Mouse (Mus musculus) layer of hippocampus, postnatal 25 days (tissue): ENCODE data around the gene Plcb3. TPM values are rescaled to one million over a fixed set of nuclear protein-coding genes. Genes with fewer than 3 reads are reported as not detected.
"Not testable (repeated sequence)": the region's sequence is repeated elsewhere in the genome, so short reads cannot be mapped to it uniquely, and the experiment has no call there.

Experiments used
- DNase-seq, 2 experiments: peaks; one replicate each; pipeline ENCODE4 v3.0.0; 2022; ENCODE audit warnings: mixed read lengths in 2 of 2, low spot score in 1 of 2; ENCODE audit errors: extremely low spot score in 1 of 2
- total RNA-seq, 2 experiments: library from RNA; stranded (reverse); gene quantifications; 2 replicates each; pipeline ENCODE4 v1.2.3; 2021

Plcb3 gene
- total RNA-seq, 2 experiments from 2014 or later: 14.8 to 16.0 TPM

DNA sequence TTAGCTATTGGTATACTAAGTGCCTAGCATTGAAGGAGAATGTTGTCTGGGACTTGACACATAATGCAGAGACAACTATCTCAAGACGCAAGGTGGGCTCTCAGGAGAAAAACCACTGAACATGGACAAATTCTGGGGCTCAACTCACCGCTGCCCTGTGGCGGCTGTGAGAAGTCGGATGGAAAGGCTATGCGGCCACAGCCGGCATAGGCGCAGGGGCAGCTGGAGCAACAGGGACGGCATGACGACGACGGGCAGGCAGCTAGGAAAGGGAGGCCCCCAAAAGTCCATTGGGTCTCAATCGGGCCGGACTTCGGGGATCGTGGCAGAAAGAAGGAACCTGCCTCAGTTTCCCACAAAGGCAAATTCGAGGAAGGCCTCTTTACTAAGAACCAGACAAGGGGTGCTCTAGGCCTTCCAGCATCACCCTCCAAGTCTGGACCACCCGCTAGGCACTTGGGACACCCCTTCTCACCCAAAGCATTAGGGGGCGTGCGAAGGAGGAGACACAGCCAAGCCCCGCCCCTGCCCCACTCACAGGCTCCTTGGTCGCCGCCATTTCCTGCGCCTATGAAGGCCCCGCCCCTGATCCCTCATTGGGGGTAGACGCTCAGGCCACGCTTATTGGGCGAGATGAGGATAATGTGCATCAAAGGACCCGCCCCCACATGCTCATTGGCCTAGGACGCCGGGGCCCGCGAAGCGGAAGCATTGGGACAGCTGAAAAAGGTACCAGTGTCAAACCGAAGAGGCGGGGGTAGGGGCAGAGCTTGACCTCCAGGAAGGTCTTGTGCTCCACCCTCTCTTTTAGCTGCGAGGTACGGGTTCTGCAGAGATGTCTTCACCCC is 16.0 kb upstream of the Plcb3 start, which contains the start of gene Dnajc4:
Gene Dnajc4 (minus strand): TSS at position 562 of the 848 bp plus-strand sequence.
- DNase-seq: peak; percentile 77 to 86

DNA sequence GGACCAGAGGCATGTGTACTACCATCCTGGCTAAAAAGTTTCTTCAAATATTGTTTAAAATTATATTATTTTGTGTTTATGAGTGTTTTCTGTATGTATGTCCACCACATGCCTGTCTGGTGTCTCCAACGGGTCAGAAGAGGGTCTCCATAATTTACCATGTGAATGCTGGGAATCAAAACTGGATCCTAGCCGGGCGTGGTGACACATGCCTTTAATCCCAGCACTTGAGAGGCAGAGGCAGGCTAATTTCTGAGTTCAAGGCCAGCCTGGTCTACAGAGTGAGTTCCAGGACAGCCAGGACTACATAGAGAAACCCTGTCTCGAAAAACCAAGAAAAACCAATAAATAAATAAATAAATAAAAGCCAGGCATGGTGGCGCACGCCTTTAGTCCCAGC is 14.9 kb upstream of the Plcb3 start:
- DNase-seq: not testable (repeated sequence)

DNA sequence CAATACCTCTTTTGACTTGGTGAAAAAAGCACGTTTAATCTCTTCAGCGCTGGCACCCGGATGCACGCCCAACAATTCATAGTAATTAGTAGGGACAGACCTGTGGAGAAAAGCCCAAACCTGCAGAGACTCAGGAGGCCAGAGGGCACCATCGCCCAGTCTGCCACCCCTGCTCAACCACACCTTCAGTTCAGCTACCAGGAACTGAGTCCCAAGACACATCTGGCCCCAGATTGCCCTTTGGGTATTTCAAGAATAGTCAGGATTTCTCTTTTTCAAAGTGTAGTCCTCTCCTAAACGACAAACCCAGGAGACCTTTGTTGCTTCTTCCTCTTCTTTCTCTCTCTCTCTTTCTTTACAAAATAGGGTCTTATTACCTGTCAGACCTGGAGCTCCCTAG is 14.4 kb upstream of the Plcb3 start:
- DNase-seq: no peak

DNA sequence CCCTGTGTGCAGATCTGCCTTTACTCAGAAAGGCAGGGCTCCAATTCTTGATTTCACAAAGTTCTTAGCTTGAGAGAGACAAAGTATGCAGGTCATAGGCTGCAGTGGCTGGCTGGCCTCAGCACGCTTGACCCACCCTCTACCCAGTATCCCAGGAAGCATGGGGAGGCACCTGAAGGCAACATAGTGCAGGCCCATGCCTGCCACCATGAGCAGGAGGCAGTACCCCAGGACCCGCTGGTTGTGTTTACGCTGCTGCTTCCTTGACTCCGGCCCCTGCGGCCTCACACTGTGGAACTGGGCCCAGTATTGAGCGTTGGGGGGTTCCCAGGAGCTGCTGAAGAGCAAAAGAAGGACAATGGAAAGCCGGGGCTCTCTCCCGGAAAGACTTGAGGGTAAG is 13.0 kb upstream of the Plcb3 start:
- DNase-seq: no peak

DNA sequence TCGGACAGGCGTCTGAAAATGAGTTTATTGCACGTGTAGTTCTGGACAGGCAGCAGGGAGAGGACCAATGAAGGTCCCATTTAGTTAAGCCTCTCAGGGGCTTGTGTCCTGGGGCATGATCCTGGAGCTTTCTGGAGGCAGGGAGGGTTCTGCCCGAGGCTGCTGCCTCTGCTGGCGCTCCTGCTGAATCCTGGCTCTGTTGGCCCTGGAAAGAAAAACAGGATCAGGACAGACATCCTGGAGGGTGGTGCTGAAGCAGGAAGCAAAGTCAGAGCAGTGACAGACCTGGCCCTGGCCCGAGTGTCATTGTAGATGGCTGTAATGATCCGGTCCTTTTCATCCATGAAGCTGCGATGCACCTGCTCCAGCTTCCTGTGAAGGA is 11.6 kb upstream of the Plcb3 start:
- DNase-seq: no peak

DNA sequence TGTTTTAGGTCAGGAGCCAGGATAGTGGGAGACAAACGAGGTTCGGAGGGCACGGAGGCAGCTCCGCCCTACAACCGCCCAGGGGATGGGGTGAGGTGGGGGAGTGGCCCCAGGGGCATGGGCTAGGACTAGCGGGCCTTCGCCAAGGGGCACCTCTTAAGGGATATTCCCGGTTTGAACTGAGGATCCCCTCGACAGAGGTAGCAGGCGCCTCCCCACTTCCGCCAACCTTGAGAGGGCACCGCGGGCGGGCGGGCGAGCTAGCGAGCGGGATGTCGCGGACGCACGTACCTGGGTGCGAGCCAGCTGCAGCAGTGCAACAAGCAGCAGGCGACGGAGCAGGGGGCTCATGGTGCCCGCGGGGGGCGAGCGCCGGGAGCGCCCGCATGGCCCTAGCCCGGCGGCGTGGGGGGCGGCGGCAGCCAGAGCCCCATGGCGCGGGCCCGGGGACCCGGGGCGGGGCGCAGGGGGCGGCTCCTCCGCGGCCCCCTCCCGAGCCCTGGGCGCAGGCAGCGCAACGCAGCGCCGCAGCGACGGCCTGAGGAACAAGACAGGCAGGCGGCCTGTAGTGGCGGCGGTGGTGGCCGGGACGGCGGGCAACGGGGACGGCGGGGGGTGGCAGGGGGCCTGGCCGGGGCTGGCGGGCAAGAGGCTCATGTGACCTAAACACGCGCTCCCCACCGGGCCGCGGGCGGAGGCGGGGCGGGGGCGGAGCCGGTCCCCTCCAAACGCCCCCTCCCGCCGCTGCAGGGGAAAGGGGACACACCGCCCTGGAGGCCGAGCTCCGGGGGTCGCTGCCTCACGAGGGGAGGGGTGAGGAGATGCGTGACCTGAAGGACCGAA is 11.0 kb upstream of the Plcb3 start, which contains the start of gene Vegfb:
Gene Vegfb (minus strand): TSS at position 591 of the 843 bp plus-strand sequence.
- DNase-seq: peak in 1 of 2 experiments; percentile 48

DNA sequence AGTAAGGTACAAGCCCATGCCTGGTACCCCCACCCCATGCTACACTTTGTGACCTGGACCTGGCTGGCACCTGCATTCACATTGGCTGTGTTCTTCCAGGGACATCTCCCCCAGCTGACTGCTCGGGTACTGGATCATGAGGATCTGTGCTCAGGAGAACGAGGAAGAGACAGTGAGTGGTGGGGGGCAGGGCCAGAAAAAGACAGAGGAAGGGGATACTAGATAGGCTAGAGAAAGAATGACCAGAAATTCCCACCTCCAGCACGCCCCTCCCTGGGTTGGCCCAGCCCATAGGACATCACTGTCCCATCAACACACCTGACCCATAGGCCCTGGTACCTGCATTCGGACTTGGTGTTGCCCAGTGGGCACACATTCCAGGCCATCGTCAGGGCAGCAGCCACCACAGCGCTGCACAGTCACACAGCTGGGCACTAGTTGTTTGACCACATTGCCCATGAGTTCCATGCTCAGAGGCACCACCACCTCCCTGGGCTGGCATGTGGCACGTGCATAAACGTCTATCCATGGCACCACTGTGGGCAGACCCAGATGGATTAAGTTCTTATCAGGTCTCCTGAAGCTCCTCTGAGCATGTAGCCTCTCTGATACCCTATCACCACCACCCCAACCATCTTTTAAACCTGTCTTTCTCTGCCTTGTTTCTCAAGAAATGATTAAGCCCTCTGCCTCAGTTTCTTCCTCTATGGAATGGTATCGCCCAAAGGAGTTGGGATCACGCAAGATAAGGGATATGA is 9.9 kb upstream of the Plcb3 start:
- no peak for DNase-seq

DNA sequence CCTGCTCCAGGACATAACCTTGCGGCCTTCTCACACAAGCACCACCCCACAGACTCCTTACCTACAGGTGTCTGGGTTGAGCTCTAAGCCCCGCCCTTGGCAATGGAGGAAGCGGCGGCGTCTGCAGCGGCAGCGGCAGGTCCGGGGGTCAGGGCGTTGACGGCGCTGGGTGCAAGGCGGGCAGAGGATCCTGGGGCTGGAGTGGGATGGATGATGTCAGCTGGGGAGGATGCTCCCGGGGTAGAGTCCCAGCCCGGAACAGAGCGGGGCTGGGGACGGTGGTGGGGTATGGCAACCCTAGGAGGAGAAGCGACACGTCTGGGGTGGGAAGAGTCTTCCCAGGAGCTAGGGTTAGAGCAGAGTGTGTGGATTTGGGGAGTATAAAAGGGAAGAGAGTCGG is 9.0 kb upstream of the Plcb3 start:
- no peak for DNase-seq

DNA sequence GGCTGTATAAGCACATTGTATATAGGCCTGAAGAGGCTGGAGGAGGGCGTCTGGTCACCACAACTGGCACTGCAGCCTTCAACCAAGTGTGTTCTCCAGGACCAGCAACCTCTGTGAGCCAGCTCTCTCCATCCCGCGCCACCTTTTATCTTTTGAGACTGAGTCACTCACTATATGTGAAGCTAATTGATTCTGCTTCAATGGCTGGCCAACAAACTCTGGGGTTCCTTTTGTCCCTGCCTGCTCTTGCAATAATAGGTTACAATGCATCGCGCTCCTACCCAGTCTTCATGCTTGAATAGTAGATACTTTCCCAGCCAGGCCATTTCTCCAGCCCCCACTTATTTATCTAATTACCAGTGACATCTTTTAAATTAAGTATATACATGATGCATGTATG is 7.4 kb upstream of the Plcb3 start:
- no peak for DNase-seq

DNA sequence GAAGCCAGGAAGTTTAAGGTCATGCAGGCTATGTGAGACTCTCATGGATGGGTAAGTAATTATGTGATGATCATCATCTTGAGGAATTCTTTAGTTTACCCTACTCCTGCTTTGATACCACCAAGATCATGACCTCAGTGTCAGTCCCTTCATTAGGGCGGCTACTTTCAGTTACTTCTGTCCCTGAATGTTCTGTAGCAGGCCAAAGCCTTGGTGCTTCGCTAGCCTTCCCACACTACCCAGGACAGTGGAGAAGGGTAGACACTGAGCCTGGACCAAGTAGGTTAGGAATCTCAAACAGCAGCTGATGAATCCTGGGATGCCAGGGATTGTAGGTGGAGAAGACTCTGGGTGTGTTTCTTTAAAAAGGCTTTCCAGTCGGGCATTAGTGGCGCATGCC is 5.2 kb upstream of the Plcb3 start:
- DNase-seq: no peak

DNA sequence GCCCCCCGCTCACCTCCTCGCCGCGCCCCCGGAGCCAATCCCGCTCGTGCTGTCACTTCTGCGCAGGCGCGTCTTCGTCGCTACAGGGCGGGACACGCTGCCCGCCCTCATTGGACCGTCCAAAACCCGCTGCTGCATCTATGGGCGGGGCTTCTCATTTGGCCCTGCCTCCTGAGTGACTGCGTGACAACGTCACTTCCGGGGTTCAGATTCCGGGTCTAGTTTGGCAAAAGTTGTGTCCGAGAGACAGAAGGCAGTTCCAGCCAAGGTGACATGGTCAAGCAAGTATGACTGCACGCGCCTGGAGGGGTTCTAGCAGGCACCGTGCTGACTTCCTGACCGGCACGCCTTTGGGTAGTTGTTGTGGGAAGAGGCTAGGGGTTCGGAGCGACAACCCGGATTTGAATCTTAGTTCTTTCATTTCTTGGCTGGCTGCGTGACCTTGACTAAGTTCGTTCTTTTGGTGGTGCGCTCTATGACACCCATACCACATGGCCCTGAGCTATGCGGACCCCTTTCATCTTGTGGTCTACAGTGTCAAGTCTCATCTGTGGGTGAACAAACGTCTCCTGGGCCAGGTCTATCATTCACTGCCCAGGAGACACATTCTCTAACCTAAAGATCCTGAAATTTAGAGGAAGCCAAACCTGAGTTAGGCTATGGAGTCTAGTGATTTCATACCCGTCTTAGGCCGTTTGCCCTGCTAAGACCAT is 4.3 kb upstream of the Plcb3 start, which contains the start of gene Fkbp2:
Gene Fkbp2 (minus strand): TSS at position 121 of the 713 bp plus-strand sequence.
- peak; percentile 92 to 99 for DNase-seq

DNA sequence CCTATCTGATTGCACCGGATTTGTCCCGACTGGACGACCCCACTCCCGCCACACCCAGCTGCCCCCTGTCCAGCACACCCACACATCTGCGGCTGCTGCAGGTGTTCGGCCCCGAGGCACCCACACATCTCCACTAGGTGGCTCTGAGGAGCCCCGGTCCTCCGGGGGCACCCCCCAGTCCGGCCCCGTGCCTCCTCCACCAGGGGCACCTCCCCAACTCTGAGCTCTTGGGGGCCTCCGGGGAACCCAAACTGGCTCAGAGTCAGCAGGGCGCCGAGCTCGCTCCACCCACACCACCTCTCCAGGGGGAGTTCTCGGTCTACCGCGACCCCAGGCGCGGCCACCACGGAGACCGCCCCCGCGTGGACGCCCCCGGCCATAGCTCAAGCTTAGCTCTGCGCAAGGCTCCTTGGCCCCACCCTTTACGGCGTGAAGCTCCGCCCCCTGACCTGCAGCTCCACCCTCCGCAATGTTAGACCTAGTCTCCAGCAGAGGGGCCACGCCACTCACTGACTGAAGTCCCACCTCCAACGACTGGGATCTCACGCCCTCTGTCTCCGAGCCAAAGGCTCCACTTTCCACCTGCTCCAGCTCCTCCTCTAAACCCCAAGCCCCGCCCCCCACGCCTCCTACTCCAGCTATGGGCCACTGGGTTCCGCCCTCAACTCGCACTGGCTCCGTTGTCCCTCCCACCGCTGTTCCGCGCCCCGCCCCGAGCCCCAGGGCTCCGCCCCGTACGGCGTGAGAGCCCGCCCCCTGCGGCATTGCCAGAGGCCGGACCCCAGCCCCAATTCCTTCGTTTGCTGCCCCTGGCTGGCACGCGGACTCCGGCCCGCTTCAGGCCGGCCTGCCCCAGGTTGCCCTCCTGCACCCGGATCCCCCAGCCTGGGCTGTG is 3.5 kb upstream of the Plcb3 start:
- peak; percentile 97 to 100 for DNase-seq

DNA sequence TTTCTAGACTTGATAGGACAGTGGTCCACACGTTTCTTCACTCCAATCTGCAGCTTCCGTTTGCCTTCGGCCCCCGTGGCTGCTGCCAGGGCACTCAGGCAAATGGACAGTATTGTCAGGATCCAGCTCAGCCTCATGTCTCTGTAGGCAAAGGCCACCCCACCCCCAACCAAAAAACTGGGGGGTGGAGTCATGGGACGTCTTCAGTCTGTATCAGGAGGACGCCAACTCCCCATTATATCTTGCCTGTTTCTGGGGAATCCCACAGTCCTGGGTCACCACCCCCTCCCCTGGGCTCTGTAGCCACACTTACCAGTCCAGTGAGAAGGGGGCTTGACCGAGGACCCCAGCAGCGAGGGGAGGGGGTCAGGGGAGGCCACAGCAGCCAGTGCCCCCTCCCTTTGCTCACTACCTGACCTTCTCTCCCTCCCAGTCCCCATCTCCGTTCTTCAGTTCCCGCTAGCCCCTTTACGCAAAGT is 2.8 kb upstream of the Plcb3 start:
- no peak for DNase-seq

DNA sequence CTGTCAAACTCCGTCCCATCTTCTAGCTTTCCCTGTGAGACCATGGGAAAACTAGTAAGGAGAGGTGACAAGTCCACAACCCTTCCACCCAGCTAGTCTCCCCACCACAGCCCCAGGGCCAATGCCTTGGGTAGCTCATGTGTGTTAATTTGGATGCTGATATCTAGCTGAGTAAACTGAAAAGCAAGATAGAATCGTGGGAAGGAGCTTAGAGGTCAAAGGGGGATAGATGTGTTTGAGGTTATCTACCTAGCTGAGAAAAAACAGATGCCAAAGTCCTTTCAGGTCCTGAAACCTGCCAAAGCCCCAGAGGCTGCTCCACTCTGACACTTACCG is 2.3 kb upstream of the Plcb3 start:
- no peak for DNase-seq

DNA sequence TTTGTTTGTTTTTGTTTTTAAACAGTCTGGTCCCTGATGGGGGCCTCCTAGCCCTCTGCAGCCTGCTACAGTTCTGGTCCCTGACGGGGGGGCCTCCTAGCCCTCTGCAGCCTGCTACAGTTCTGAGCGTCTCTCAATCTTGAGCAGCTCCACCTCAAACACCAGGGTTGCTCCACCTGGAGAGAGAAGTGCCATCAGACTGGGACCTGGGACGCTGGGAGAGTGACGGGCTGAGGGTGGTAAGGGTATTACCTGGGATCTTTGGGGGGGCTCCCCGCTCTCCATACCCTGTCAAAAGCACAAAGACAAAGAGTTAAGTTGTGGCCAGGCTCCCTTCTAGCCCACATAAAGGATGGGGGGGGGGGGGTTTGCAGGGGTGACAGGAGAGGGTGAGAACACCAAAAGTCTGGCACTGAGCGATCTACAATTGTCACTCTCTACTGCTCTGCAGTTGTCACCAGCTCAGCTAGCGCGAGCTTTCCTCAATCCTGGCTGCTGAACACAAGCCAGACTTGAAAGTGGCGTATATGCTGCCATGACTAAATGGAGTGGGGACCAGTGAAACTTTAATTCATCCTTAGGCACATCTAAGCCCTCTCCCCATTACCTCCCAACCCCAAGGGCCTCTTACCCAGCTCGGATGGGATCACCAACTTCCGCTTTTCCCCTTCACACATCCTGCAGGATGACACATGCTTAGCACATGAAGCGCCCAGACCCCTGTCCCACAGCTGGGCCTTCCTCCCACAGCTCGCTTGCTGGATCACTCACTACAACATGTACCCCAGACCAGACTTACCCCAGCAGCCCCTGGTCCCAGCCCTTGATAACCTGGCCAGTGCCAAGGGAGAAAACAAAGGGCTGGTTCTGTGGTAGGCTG is 1.7 kb upstream of the Plcb3 start:
- DNase-seq: no peak

DNA sequence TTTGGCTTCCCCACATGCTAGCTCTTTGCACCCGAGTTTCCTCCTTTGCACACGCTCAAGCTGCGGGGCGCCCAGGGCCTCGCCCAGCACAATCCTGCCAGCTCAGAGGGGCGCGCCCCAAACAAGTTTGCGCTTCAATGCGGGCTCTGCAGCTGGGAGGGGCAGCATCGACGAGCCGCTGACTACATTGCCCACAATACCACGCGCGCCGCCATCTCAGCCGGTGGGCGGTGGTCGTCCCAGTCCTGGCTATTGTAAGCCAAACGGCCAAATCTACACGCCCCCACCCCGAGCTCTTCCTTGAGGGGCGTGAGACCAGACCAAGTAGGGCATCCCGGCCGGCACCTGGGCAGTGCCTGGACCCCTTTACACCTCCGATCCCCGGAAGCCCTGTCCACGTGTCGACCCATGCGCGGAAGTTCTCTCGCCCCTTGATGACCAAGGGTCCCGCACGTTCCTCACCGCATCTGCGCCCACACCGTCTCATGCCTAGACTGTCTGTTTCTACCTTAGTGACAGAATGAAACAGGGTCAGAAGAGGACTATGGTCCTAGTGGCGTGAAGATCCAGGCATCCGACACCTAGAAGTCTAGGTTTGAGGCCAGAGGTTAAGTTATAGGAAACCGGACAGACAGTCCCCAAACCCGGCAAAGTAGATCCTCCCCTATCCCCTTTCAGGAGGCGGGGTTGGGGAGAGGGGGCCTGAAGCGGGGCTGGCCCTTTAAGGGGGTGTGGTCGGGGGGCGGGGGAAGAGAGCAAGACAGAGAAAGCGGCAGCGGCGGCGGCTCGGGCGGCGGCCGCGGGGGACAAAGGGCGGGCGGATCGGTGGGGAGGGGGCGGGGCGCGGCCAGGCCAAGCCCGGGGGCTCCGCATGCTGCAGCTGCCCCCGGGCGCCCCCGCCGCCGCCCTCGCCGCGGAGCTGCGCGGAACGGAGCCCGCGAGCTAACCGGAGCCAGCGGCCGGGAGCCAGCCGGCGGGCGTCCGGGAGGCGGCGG is 1.8 kb downstream of the Plcb3 start, which contains the start of gene Ppp1r14b:
Gene Ppp1r14b (plus strand): TSS at position 758 of the 995 bp plus-strand sequence.
- DNase-seq: peak; percentile 56 to 72
